Mouse (Mus musculus): ENCODE data around the gene Tada1. TPM values are rescaled to one million over a fixed set of nuclear protein-coding genes. Genes with fewer than 3 reads are reported as not detected.

The Tada1 gene
- total and polyA plus RNA-seq, 3 experiments: 34.0 to 36.7 TPM; not detected in 1

DNA sequence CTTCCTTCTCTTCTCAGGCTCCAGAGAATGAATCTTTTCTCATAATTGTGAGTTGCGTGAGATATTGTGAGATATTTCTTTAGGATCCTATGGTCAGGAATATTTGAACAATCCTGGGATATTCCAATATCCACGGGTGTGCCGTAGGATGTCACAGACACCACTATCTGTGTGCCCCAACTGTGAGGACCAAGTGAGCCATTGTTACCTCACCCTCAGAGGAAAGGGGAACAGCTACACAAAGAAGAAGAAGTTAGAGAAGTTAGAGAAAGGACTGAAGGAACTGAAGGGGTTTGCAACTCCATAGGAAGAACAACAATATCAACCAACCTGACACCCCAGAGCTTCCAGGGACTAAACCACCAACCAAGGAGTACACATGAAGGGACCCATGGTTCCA, 63.1 kb downstream of the Tada1 start:
- H3K79me2 ChIP-seq (ENCODE audit: control insufficient read depth, insufficient read depth, low read length, poor library complexity): no peaks in the 10 kb centered on the region
- no peaks in the 10 kb centered on the region for H3K9me3 ChIP-seq (replicated peaks; ENCODE audit: insufficient read depth, low read length)
- no peak overlapping the region for H3K27ac ChIP-seq (ENCODE audit: control insufficient read depth, low read depth, low read length)
- no peak for DNase-seq (ENCODE audit: low read depth, low spot score)
- no peak overlapping the region for H3K4me3 ChIP-seq (ENCODE audit: control insufficient read depth in 1 of 2, insufficient read depth in 1 of 2, low read depth in 2 of 2, low read length in 2 of 2)
- TF ChIP-seq CHD1 (IDR thresholded peaks at IDR 0.05; ENCODE audit: low read depth, low read length): no peak
- TF ChIP-seq POLR2AphosphoS5 (IDR thresholded peaks at IDR 0.05; ENCODE audit: borderline replicate concordance, low read depth, low read length): no peak
- no peak for TF ChIP-seq BHLHE40 (IDR thresholded peaks at IDR 0.05; ENCODE audit: borderline replicate concordance, low read depth, low read length)
- no peak for TF ChIP-seq USF1 (IDR thresholded peaks at IDR 0.05; ENCODE audit: low read depth, low read length)
- TF ChIP-seq MXI1 (IDR thresholded peaks at IDR 0.05; ENCODE audit: low read depth, low read length): no peak
- TF ChIP-seq CHD2 (IDR thresholded peaks at IDR 0.05; ENCODE audit: low read length): no peak
- TF ChIP-seq E2F4 (IDR thresholded peaks at IDR 0.05; ENCODE audit: borderline replicate concordance, low read depth, low read length): no peak
- TF ChIP-seq SIN3A (IDR thresholded peaks at IDR 0.05; ENCODE audit: low read length): no peak
- TF ChIP-seq ZKSCAN1 (IDR thresholded peaks at IDR 0.05; ENCODE audit: low read depth, low read length): no peak
- TF ChIP-seq CTCF (IDR thresholded peaks at IDR 0.05 in 2 of 3, conservative IDR thresholded peaks at IDR 0.05 in 1 of 3; ENCODE audit: control insufficient read depth in 1 of 3, insufficient read depth in 1 of 3, low read depth in 2 of 3, low read length in 3 of 3, poor library complexity in 1 of 3, severe bottlenecking in 1 of 3): no peak
- no peak for TF ChIP-seq MYB (IDR thresholded peaks at IDR 0.05; ENCODE audit: low read depth, low read length)
- TF ChIP-seq SMC3 (IDR thresholded peaks at IDR 0.05; ENCODE audit: low read depth, low read length): no peak
- TF ChIP-seq MAX (IDR thresholded peaks at IDR 0.05; ENCODE audit: low read length): no peak
- no peak for TF ChIP-seq TBP (IDR thresholded peaks at IDR 0.05; ENCODE audit: low read depth, low read length)
- no peak for TF ChIP-seq POLR2A (IDR thresholded peaks at IDR 0.05; ENCODE audit: control insufficient read depth in 1 of 2, insufficient read depth in 1 of 2, low read depth in 1 of 2, low read length in 2 of 2, poor library complexity in 1 of 2)
- TF ChIP-seq ZMIZ1 (IDR thresholded peaks at IDR 0.05; ENCODE audit: low read depth, low read length): no peak
- TF ChIP-seq MYC (IDR thresholded peaks at IDR 0.05; ENCODE audit: low read depth, low read length): no peak
- TF ChIP-seq UBTF (IDR thresholded peaks at IDR 0.05; ENCODE audit: borderline replicate concordance, insufficient read depth, low read depth, low read length): no peak
- H3K36me3 ChIP-seq (ENCODE audit: control insufficient read depth in 1 of 2, insufficient read depth in 2 of 2, low read length in 2 of 2): no peaks in the 10 kb centered on the region
- no peak overlapping the region for H3K9ac ChIP-seq (ENCODE audit: control insufficient read depth, low read depth, low read length, poor library complexity, severe bottlenecking)
- H3K27me3 ChIP-seq (ENCODE audit: control insufficient read depth in 1 of 2, insufficient read depth in 2 of 2, low read length in 2 of 2): no peaks in the 10 kb centered on the region
- no peaks in the 10 kb centered on the region for H3K4me1 ChIP-seq (ENCODE audit: control insufficient read depth in 1 of 2, insufficient read depth in 2 of 2, low read length in 2 of 2)

Other genes starting within 250 kb of the Tada1 start
- not detected in 2 replicates for gene Gpa33, start 248.9 kb upstream of the Tada1 start, total RNA-seq (2012; rRNA removed)
- not detected for gene Gpa33, start 248.9 kb upstream of the Tada1 start, polyA plus RNA-seq (2012; ENCODE audit: insufficient read depth in 1 of 2, insufficient read length in 2 of 2, low read depth in 1 of 2, low replicate concordance in 2 of 2, missing spikeins in 1 of 2)
- not detected in 2 replicates for gene Mael, start 140.3 kb upstream of the Tada1 start, total RNA-seq (2012; rRNA removed)
- not detected for gene Mael, start 140.3 kb upstream of the Tada1 start, polyA plus RNA-seq (2012; ENCODE audit: insufficient read depth in 1 of 2, insufficient read length in 2 of 2, low read depth in 1 of 2, low replicate concordance in 2 of 2, missing spikeins in 1 of 2)
- gene Ildr2, start 125.0 kb upstream of the Tada1 start, total RNA-seq (2012; rRNA removed): not detected in 2 replicates
- gene Ildr2, start 125.0 kb upstream of the Tada1 start, polyA plus RNA-seq (2012; ENCODE audit: insufficient read depth in 1 of 2, insufficient read length in 2 of 2, low read depth in 1 of 2, low replicate concordance in 2 of 2, missing spikeins in 1 of 2): not detected
- 11.7 and 14.1 TPM in 2 replicates for gene Pogk, start 30.8 kb downstream of the Tada1 start, total RNA-seq (2012; rRNA removed)
- 10 to 100 TPM in 1 of 2 experiments, not detected in 1; 11.5 TPM for gene Pogk, start 30.8 kb downstream of the Tada1 start, polyA plus RNA-seq (2012; ENCODE audit: insufficient read depth in 1 of 2, insufficient read length in 2 of 2, low read depth in 1 of 2, low replicate concordance in 2 of 2, missing spikeins in 1 of 2)
- not detected in 2 replicates for gene Gm4846, start 118.5 kb downstream of the Tada1 start, total RNA-seq (2012; rRNA removed)
- not detected for gene Gm4846, start 118.5 kb downstream of the Tada1 start, polyA plus RNA-seq (2012; ENCODE audit: insufficient read depth in 1 of 2, insufficient read length in 2 of 2, low read depth in 1 of 2, low replicate concordance in 2 of 2, missing spikeins in 1 of 2)